Mouse (Mus musculus): ENCODE data around the gene Atp5b. TPM values are rescaled to one million over a fixed set of nuclear protein-coding genes. Genes with fewer than 3 reads are reported as not detected.

The Atp5b gene
- polyA plus RNA-seq (2012; rRNA removed) (910 and 999 TPM in 2 replicates), polyA plus RNA-seq (2014; fragmentation: Nextera tagmentation; extraction: Ambion mirVana) (1,823 and 1,877 TPM in 2 replicates)

DNA sequence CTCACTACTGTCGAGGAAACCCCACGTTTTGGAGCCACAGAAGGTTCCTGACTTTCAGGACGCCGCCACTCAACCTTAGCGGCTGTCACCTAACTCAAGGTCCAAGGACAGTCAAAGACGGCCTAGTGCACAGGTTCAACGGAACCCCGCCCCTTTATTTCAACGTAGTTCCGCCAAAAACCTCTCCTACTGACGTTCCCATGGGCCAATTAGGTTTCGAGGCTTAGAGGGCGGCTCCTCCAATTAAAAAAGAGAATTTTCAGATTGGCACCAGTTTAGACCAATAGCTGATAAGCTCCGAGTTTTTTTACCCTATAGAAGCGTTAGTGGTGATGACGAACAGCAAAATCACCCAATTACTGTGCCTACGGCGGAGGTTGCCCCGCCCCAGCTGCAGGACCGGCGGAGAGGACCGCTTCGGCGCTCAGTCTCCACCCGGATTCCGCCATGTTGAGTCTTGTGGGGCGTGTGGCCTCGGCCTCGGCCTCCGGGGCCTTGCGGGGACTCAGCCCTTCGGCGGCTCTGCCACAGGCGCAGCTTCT is at the start of gene Atp5b:
Gene Atp5b, plus strand, starts transcription at position 394 of the 542 bp plus-strand sequence.
- H3K4me3 ChIP-seq (ENCODE audit: insufficient read depth in 1 of 2, low read depth in 2 of 2, low read length in 2 of 2) = peak within 1 kb of the TSS; percentile 92 to 95
- peak within 1 kb of the TSS; percentile 81 for H3K4me2 ChIP-seq (ENCODE audit: low read depth)
- WGBS (ENCODE audit: insufficient replicate concordance) = under 1% methylated on average over 34 of the region's 34 CpGs
- DNase-seq (ENCODE audit: low read depth in 3 of 3, low spot score in 3 of 3) = peak; percentile 100
- peaks cover 9 to 14% of the 10 kb centered on the region in 2 experiments for H3K4me1 ChIP-seq (replicated peaks; ENCODE audit: control insufficient read depth in 2 of 2, insufficient read depth in 2 of 2, low read length in 1 of 2)
- TF ChIP-seq EP300 (IDR thresholded peaks at IDR 0.05; ENCODE audit: low read depth) (peak; percentile 92), CTCF (IDR thresholded peaks at IDR 0.05; ENCODE audit: low read depth) (no peak)
- ATAC-seq (ENCODE audit: insufficient read depth) = peak; percentile 97
- H3K27ac ChIP-seq = peak within 1 kb of the TSS; percentile 63
- H3K9me3 ChIP-seq (ENCODE audit: control insufficient read depth, low read length) = no peaks in the 10 kb centered on the region
- H3K27me3 ChIP-seq (ENCODE audit: control insufficient read depth, insufficient read depth, low read length) = no peaks in the 10 kb centered on the region
- H3K36me3 ChIP-seq (replicated peaks; ENCODE audit: control insufficient read depth, insufficient read depth, low read depth) = peaks cover 33% of the 10 kb centered on the region
- H3K9ac ChIP-seq (replicated peaks) = peak within 1 kb of the TSS; percentile 90

GRCm38 (mm10) chr10:128036746-128037425 is 46.2 kb upstream of the Atp5b start:
- Histone ChIP-seq H3K4me2 (ENCODE audit: low read depth) (peak overlapping the region; percentile 96), H3K4me3 (ENCODE audit: insufficient read depth in 1 of 2, low read depth in 2 of 2, low read length in 2 of 2) (peak overlapping the region; percentile 88 to 95), H3K9me3 (ENCODE audit: control insufficient read depth, low read length) (no peaks in the 10 kb centered on the region), H3K36me3 (replicated peaks; ENCODE audit: control insufficient read depth, insufficient read depth, low read depth) (peaks cover 42% of the 10 kb centered on the region), H3K4me1 (replicated peaks; ENCODE audit: control insufficient read depth in 2 of 2, insufficient read depth in 2 of 2, low read length in 1 of 2) (peaks cover 34 to 35% of the 10 kb centered on the region in 2 experiments), H3K27me3 (ENCODE audit: control insufficient read depth, insufficient read depth, low read length) (no peaks in the 10 kb centered on the region), H3K9ac (replicated peaks) (peak overlapping the region; percentile 96), H3K27ac (peak overlapping the region; percentile 63)
- under 1% methylated on average over 10 of the region's 10 CpGs for WGBS (ENCODE audit: insufficient replicate concordance)
- DNase-seq (ENCODE audit: low read depth in 3 of 3, low spot score in 3 of 3) (peak in 2 of 3 experiments; percentile 43 to 53), ATAC-seq (ENCODE audit: insufficient read depth) (peak; percentile 18)
- TF ChIP-seq CTCF (IDR thresholded peaks at IDR 0.05; ENCODE audit: low read depth) (no peak), EP300 (IDR thresholded peaks at IDR 0.05; ENCODE audit: low read depth) (no peak)

DNA sequence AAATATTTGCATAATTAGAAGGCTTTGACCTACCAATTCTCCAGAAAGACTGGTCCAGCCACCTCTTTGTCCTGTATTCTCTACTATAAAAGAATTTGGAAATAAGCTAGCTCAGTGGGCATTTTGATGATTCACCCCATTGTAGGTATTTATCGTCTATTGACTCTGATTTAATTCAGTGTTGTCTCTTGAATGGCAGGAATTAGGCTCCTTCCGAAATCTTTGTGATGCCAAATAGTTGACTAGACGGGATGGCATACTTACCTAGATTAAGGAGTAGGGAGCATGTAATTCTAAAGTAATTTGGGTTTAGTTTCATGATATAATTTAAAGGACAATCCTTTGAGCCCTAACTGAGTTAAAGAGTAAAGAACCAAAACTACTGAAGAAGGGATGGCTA is 45.2 kb upstream of the Atp5b start:
- Histone ChIP-seq H3K27me3 (ENCODE audit: control insufficient read depth, insufficient read depth, low read length) (no peaks in the 10 kb centered on the region), H3K9me3 (ENCODE audit: control insufficient read depth, low read length) (no peaks in the 10 kb centered on the region), H3K4me1 (replicated peaks; ENCODE audit: control insufficient read depth in 2 of 2, insufficient read depth in 2 of 2, low read length in 1 of 2) (peaks cover 34 to 35% of the 10 kb centered on the region in 2 experiments), H3K9ac (replicated peaks) (peak overlapping the region; percentile 24; the same call in 1 of the 2 replicates), H3K27ac (no peak overlapping the region), H3K4me3 (ENCODE audit: insufficient read depth in 1 of 2, low read depth in 2 of 2, low read length in 2 of 2) (peak overlapping the region; percentile 16 to 33; a peak in 3 of 4 replicates), H3K4me2 (ENCODE audit: low read depth) (peak overlapping the region; percentile 96), H3K36me3 (replicated peaks; ENCODE audit: control insufficient read depth, insufficient read depth, low read depth) (peaks cover 47% of the 10 kb centered on the region)
- no peak for DNase-seq (ENCODE audit: low read depth in 3 of 3, low spot score in 3 of 3)
- no peak for ATAC-seq (ENCODE audit: insufficient read depth)
- no peak for TF ChIP-seq CTCF (IDR thresholded peaks at IDR 0.05; ENCODE audit: low read depth)
- no peak for TF ChIP-seq EP300 (IDR thresholded peaks at IDR 0.05; ENCODE audit: low read depth)
- WGBS (ENCODE audit: insufficient replicate concordance) = 65% methylated on average over 3 of the region's 3 CpGs

DNA sequence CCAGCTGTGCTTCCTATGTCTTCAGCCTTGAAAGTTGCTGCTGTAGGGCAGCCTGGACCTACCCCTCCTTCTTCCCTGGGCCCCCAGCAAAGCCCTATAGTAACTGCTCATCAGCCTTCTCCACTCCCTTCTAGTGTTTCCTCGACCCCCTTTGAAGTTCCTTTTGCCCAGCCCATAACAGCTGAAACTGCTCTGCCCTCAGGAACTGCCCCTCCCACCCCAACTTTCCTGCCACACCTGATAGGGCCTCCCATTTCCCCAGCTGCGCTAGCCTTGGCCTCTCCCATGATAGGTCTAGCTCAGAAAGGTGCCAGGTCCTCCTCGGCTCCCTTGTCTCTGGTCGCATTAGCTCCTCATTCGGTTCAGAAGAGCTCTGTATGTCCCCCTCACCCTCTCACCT is 43.9 kb upstream of the Atp5b start:
- peak overlapping the region; percentile 57 for H3K27ac ChIP-seq
- peaks cover 34 to 35% of the 10 kb centered on the region in 2 experiments for H3K4me1 ChIP-seq (replicated peaks; ENCODE audit: control insufficient read depth in 2 of 2, insufficient read depth in 2 of 2, low read length in 1 of 2)
- peak overlapping the region; percentile 25 for H3K9ac ChIP-seq (replicated peaks)
- DNase-seq (ENCODE audit: low read depth in 3 of 3, low spot score in 3 of 3) (peak in 1 of 3 experiments; percentile 40), ATAC-seq (ENCODE audit: insufficient read depth) (peak; percentile 50)
- TF ChIP-seq CTCF (IDR thresholded peaks at IDR 0.05; ENCODE audit: low read depth) = no peak
- no peak for TF ChIP-seq EP300 (IDR thresholded peaks at IDR 0.05; ENCODE audit: low read depth)
- peak overlapping the region in 1 of 2 experiments; percentile 33; a peak in 2 of 4 replicates for H3K4me3 ChIP-seq (ENCODE audit: insufficient read depth in 1 of 2, low read depth in 2 of 2, low read length in 2 of 2)
- H3K4me2 ChIP-seq (ENCODE audit: low read depth) = peak overlapping the region; percentile 96
- no peaks in the 10 kb centered on the region for H3K27me3 ChIP-seq (ENCODE audit: control insufficient read depth, insufficient read depth, low read length)
- WGBS (ENCODE audit: insufficient replicate concordance) = 20% methylated on average over 5 of the region's 5 CpGs
- peaks cover 59% of the 10 kb centered on the region for H3K36me3 ChIP-seq (replicated peaks; ENCODE audit: control insufficient read depth, insufficient read depth, low read depth)
- H3K9me3 ChIP-seq (ENCODE audit: control insufficient read depth, low read length) = no peaks in the 10 kb centered on the region

DNA sequence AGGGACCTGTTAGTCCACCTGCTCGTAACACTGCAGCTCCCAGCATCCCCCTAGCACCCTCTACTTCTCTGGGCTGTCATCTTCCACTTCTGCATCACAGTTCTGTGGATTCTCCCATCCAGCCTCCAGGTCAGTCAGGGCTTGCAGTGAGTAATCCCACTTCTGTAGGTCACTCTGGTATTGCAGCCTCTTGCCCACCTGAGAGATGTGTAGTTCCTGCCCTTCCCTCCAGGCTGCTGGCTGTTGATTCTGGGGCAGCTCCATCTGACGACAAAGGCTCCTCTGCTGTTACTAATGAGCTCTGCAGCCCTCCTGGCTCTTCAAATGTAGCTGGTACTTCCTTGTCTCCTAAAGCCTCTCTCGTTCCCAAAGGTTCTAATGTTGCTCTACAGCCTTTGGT is 43.2 kb upstream of the Atp5b start:
- no peak for ATAC-seq (ENCODE audit: insufficient read depth)
- H3K9ac ChIP-seq (replicated peaks) = peak overlapping the region; percentile 23
- H3K4me1 ChIP-seq (replicated peaks; ENCODE audit: control insufficient read depth in 2 of 2, insufficient read depth in 2 of 2, low read length in 1 of 2) = peaks cover 30 to 31% of the 10 kb centered on the region in 2 experiments

More for the DNA sequence above, 43.2 kb upstream of the Atp5b start:
- no peak for TF ChIP-seq EP300 (IDR thresholded peaks at IDR 0.05; ENCODE audit: low read depth)
- no peak for TF ChIP-seq CTCF (IDR thresholded peaks at IDR 0.05; ENCODE audit: low read depth)
- Histone ChIP-seq H3K27ac (peak overlapping the region; percentile 19), H3K4me3 (ENCODE audit: insufficient read depth in 1 of 2, low read depth in 2 of 2, low read length in 2 of 2) (no peak overlapping the region), H3K27me3 (ENCODE audit: control insufficient read depth, insufficient read depth, low read length) (no peaks in the 10 kb centered on the region), H3K36me3 (replicated peaks; ENCODE audit: control insufficient read depth, insufficient read depth, low read depth) (peaks cover 65% of the 10 kb centered on the region), H3K9me3 (ENCODE audit: control insufficient read depth, low read length) (no peaks in the 10 kb centered on the region), H3K4me2 (ENCODE audit: low read depth) (peak overlapping the region; percentile 96; the same call in 1 of the 2 replicates)
- no peak for DNase-seq (ENCODE audit: low read depth in 3 of 3, low spot score in 3 of 3)
- WGBS (ENCODE audit: insufficient replicate concordance) = 77% methylated on average over 3 of the region's 3 CpGs
